Mouse (Mus musculus) neutrophil, adult 83 days (primary cell): ENCODE data around the gene Bod1. TPM values are rescaled to one million over a fixed set of nuclear protein-coding genes. Genes with fewer than 3 reads are reported as not detected.

Experiments
- total RNA-seq, 2 experiments: library from RNA; stranded (reverse); gene quantifications; one replicate each; pipeline ENCODE4 v1.2.4; 2023

The Bod1 gene
- total RNA-seq: 1 to 10 TPM; 6.9 to 7.9 TPM

DNA sequence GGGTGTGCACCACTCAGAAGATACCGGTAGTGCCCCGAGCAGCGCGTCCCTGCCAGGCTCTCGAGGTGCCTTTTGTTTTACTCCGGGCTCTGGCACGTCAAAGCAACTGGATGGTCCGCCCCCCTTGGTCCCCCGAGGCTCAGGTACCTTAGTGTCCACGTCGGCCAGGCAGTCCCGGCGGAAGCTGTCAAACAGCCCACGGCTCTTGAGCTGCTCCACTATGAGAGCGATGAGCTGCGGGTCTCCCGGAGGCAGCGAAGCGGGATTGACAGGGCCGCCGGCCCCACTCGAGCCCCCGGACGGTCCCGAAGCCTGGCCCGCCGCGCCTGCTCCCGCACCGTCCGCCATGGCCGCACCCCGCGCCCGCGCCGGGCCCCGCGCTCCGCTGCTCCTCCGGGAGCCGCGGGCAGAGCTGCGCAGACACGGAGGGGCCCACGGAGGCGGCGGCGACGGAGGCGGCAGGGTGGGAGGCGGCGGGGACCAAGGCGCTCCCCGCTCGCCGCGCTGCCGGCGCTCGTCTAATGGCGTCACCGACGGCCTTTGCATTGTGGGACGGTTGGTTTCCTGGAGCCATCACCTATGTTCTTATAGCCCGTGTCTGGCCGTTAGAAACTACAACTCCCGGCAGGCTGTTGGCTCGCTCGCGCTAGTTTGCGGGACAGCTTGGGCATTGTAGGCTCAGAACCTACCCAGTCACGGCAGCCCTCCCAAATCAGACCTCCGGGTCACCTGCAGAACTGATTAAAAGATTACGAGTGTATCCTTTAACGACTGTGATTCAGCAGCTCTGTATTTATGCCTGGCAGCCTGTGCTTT, at the start of gene Bod1:
TSS of gene Bod1 (minus strand) at position 532 of the 816 bp plus-strand sequence.

Other genes starting within 250 kb of the Bod1 start
- 10 to 100 TPM; 59.8 to 61.4 TPM for gene Cpeb4, start 200.3 kb upstream of the Bod1 start, total RNA-seq